Mouse (Mus musculus) layer of hippocampus, adult 9-11 months (tissue): ENCODE data around the gene Olfr452.

ENCODE experiments used
- DNase-seq: peaks from one replicate; pipeline ENCODE4 v3.0.0; 2022

The Olfr452 gene

GRCm38 (mm10) chr6:42784793-42785192, at the start of gene Olfr452:
TSS of gene Olfr452 (plus strand) at chr6:42785093.
- DNase-seq = no peak

DNA sequence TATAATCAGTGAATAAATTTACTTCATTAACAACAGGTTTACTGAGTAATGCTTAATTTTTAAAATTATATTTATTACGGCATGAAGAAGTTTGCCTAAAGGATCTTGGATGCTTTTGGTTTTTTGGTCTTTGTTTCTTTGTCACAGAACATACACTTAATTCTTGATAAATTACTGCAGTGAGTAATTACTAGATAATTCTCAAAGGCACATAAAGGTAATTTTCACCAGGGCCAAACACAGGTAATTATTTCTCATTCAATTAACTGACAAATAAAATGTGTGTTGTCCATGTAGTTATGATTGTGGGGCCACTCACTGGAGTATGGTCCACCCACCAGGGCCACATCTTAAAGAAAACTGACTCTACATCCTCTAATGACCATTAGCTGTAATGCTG, 45.8 kb upstream of the Olfr452 start, which contains the start of gene Olfr453:
Gene Olfr453 (plus strand): TSS at position 301 of the 400 bp plus-strand sequence.
- no peak for DNase-seq

- DNase-seq = no peak
These were observed 42.6 kb upstream of the Olfr452 start for GRCm38 (mm10) chr6:42742303-42742702.

- DNase-seq = no peak
These were observed 37.0 kb upstream of the Olfr452 start for GRCm38 (mm10) chr6:42747846-42748245.

DNA sequence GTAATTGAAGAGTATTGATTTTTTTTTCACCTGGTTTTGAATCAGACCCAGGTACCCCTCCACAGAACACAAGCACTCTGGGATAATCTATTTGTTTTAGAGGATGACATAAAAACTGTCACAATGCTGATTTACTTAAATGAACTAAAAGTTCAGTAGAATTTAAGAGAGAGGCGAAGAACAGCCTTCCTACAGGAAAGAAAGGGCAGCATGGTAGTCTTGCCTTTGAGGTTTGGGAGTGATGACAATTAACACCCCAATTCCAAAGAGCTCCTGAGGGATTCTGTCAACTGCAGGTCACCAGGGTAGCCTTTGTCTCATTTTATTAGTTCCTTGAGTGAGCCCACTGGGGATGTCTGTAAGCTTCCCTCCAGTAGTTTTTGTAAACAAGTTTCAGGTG, 28.8 kb upstream of the Olfr452 start, which contains the start of gene Olfr38:
Gene Olfr38 (plus strand): TSS at position 301 of the 400 bp plus-strand sequence.
- no peak for DNase-seq

DNA sequence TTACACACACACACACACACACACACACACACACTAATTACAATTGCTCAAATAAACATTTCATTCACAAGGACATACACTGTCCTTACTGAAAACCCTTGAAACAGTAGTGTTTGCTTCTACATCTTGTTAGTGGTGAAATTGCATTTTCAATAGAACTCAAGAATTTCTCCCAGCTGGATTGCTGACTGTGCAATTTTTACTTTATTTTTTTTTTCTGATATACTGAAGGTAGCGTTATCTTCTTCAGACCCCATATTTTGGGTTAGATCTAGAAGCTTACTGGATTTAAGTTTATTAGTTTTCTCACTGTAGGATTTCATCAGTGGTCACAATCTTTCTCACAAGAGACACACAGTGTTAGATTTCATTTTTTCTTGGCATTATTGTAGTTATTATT, 7.8 kb upstream of the Olfr452 start:
- DNase-seq = no peak

- DNase-seq = no peak
These were observed 5.5 kb downstream of the Olfr452 start for GRCm38 (mm10) chr6:42790247-42790948.

DNA sequence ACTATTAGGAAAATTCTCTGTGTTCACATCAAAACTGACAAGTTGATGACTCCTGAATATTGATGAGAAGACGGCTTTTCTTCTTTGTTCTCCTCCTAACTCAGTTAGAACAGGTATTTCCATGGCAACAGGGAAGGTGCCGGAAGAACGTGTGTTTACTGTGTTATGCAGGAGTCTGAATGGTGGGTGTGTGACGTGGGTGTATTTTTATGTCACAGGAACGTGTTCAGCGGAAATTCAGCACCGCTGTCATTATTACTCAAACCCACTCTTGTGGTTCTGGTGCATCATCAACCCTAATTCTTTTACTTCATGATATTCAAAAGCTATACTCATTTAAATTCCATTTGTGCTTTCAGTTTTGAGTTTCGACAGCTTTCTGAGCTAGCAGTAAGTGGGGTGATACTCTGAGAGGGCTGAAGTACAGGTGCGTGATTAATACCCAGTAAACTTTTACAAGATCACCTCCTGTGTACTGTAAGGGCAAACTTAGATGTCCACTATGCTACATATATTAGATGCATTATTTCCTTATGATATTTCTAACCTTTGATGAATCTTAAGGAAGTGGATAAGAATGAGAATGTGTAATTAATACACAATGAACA, 6.2 kb downstream of the Olfr452 start:
- no peak for DNase-seq

DNA sequence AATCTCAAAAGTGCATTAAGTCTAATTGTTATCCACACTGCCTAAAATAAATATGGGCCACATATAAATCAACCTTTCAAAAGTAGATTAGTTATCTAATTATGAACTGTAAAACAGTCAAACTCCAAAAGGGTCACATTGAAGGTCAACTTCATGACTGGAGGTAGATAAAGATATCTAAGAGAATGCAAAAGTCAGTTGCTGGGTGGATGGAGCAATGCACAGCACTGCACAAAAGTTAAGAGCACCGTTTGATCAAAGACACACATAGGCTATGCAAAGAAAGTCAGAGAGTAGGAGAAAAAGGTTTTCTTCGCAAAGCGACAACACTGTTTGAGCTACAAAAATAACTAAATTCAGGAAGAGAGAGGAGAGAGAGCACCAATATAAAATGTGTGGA, 10.1 kb downstream of the Olfr452 start:
- no peak for DNase-seq

GRCm38 (mm10) chr6:42811639-42812038, 26.7 kb downstream of the Olfr452 start, which contains the start of gene Olfr450:
TSS of gene Olfr450 (plus strand) at chr6:42811939.
- DNase-seq = no peak

- no peak for DNase-seq
These were observed 49.2 kb downstream of the Olfr452 start, which contains the start of gene Olfr449 for GRCm38 (mm10) chr6:42834084-42834483. TSS of gene Olfr449 (plus strand) at chr6:42834384.
